Mouse (Mus musculus) ES-Bruce4 (cell line): ENCODE measurements around the gene Fasl.

Experiments
- CTCF ChIP-seq: IDR thresholded peaks from one replicate; pipeline ENCODE4 v1.8.1; 2011; ENCODE audit warnings: low read depth, low read length
- POLR2A ChIP-seq: IDR thresholded peaks from one replicate; pipeline ENCODE4 v1.8.1; 2011; ENCODE audit warnings: low read length; ENCODE audit not compliant: insufficient read depth

DNA sequence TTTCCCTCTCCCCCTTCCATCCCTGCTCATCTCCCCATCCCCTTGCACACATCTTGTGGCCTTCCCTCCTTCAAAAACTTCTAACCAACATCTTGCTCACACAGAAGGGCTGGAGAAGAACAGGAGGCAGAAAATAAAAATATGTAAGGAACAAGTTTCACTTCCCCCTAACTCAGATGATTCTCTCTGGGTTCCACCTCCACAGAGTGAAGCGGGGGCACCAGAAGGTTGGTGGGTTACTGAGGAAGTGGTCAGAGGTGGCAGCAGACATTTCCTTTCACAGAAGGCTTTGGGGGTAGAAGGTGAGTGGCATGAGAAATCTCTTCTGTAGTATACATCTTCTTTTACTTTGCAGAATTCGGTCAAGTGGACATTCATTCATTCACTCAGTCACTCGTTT lies 10.6 kb upstream of the Fasl start:
- TF ChIP-seq CTCF: no peak
- TF ChIP-seq POLR2A: no peak
